Mouse (Mus musculus): Measurements from ENCODE around the gene Zfp653. TPM values are rescaled to one million over a fixed set of nuclear protein-coding genes. Genes with fewer than 3 reads are reported as not detected.

The Zfp653 gene
- polyA plus RNA-seq, 1 experiment from 2014 or later: 4.3 TPM

DNA sequence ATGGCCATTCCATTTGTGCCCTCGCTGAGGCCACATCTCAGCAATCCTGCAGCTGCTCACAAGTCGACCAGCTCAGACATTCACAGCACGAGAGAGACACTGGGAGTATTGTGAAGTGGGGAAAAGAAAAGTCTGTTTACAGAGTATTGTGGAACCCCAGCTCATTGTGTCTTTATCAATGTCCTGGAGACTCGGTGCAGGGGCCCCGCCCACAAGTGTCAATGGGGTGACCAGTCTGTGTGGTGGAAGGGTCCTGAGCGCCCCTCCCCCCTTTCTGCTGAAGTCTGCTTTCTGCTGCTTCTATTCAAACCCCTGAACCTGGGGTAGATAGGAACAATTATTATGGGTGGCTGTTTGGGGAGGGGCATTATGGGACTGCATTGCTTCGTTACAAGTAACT lies 42.7 kb downstream of the Zfp653 start:
- 69% methylated on average over 7 of the region's 7 CpGs for WGBS (ENCODE audit: missing documents)
- Histone ChIP-seq H3K36me3 (ENCODE audit: inconsistent target) (no peaks in the 10 kb centered on the region), H3K79me2 (ENCODE audit: inconsistent target) (no peaks in the 10 kb centered on the region), H3K27ac (no peak overlapping the region), H3K4me3 (ENCODE audit: inconsistent target) (no peak overlapping the region)

DNA sequence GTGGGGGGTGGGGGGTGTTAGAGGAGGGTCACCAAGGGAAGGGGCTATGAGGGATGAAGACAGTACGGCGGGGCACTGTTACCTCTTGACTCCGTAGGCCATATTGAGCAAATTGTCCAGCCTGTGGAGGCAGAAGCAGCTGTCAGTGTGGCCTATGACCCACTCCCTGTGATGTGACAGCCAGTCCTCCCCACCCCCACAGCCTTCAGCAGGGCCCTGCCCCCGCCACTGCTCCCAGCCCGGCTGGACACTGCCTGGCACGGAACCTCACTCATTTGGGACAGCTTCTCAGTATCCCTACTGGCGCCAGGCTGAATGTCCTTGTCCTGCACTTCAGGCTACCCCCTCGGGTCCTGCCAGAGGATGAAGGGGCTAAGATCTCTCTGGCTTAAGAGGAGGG lies 46.6 kb downstream of the Zfp653 start:
- WGBS (ENCODE audit: missing documents): 89% methylated on average over 8 of the region's 8 CpGs
- no peaks in the 10 kb centered on the region for H3K79me2 ChIP-seq (ENCODE audit: inconsistent target)
- H3K36me3 ChIP-seq (ENCODE audit: inconsistent target): no peaks in the 10 kb centered on the region
- no peak overlapping the region for H3K27ac ChIP-seq
- no peak overlapping the region for H3K4me3 ChIP-seq (ENCODE audit: inconsistent target)

- no peaks in the 10 kb centered on the region for H3K79me2 ChIP-seq (ENCODE audit: inconsistent target)
- H3K4me3 ChIP-seq (ENCODE audit: inconsistent target): no peak overlapping the region
- H3K27ac ChIP-seq: no peak overlapping the region
- peaks cover 17% of the 10 kb centered on the region for H3K36me3 ChIP-seq (ENCODE audit: inconsistent target)
- WGBS (ENCODE audit: missing documents): 87% methylated on average over 3 of the region's 7 CpGs
Observed at GRCm38 (mm10) chr9:22017208-22017825, 53.9 kb downstream of the Zfp653 start.

GRCm38 (mm10) chr9:22016245-22016644 lies 54.9 kb downstream of the Zfp653 start:
- no peak overlapping the region for H3K27ac ChIP-seq
- peaks cover 26% of the 10 kb centered on the region for H3K36me3 ChIP-seq (ENCODE audit: inconsistent target)
- H3K4me3 ChIP-seq (ENCODE audit: inconsistent target): no peak overlapping the region
- H3K79me2 ChIP-seq (ENCODE audit: inconsistent target): no peaks in the 10 kb centered on the region
- 66% methylated on average over 10 of the region's 10 CpGs for WGBS (ENCODE audit: missing documents)

- no peak overlapping the region for H3K27ac ChIP-seq
- H3K4me3 ChIP-seq (ENCODE audit: inconsistent target): no peak overlapping the region
- H3K36me3 ChIP-seq (ENCODE audit: inconsistent target): peaks cover 60% of the 10 kb centered on the region
- WGBS (ENCODE audit: missing documents): 93% methylated on average over 13 of the region's 13 CpGs
- no peaks in the 10 kb centered on the region for H3K79me2 ChIP-seq (ENCODE audit: inconsistent target)
Observed at GRCm38 (mm10) chr9:22012731-22013130, 58.4 kb downstream of the Zfp653 start.

- H3K79me2 ChIP-seq (ENCODE audit: inconsistent target): no peaks in the 10 kb centered on the region
- 43% methylated on average over 4 of the region's 5 CpGs for WGBS (ENCODE audit: missing documents)
- H3K27ac ChIP-seq: no peak overlapping the region
- H3K4me3 ChIP-seq (ENCODE audit: inconsistent target): no peak overlapping the region
- peaks cover 77% of the 10 kb centered on the region for H3K36me3 ChIP-seq (ENCODE audit: inconsistent target)
Observed at GRCm38 (mm10) chr9:22011055-22011454, 60.1 kb downstream of the Zfp653 start.

Other genes with a start within 250 kb of the Zfp653 start
- not detected in 3 replicates for gene Angptl8, start 235.9 kb downstream of the Zfp653 start, polyA plus RNA-seq (2018)
- gene Dock6, start 218.7 kb downstream of the Zfp653 start, polyA plus RNA-seq (2018): 1.8 to 4.1 TPM (median 3.4 TPM) in 3 replicates
- gene Rab3d, start 153.2 kb downstream of the Zfp653 start, polyA plus RNA-seq (2018): 12.4 to 19.7 TPM (median 16.8 TPM) in 3 replicates
- 0.63 to 1.3 TPM (median 1.1 TPM) in 3 replicates for gene Ccdc159, start 143.9 kb downstream of the Zfp653 start, polyA plus RNA-seq (2018)
- 14.3 to 71.0 TPM (median 48.2 TPM) in 3 replicates for gene Tmem205, start 143.8 kb downstream of the Zfp653 start, polyA plus RNA-seq (2018)
- 0.36 to 1.4 TPM (median 0.91 TPM) in 3 replicates for gene Plppr2, start 134.3 kb downstream of the Zfp653 start, polyA plus RNA-seq (2018)
- 5.2 to 6.3 TPM (median 5.4 TPM) in 3 replicates for gene Swsap1, start 115.6 kb downstream of the Zfp653 start, polyA plus RNA-seq (2018)
- 5.3 to 6.7 TPM (median 6.5 TPM) in 3 replicates for gene Epor, start 107.9 kb downstream of the Zfp653 start, polyA plus RNA-seq (2018)
- 1.8 to 2.4 TPM (median 2.3 TPM) in 3 replicates for gene Rgl3, start 81.9 kb downstream of the Zfp653 start, polyA plus RNA-seq (2018)
- 0.10 to 0.13 TPM in 2 of 3 replicates, not detected in the other for gene Ccdc151, start 68.7 kb downstream of the Zfp653 start, polyA plus RNA-seq (2018)
- 72.3 to 78.4 TPM (median 76.1 TPM) in 3 replicates for gene Prkcsh, start 68.6 kb downstream of the Zfp653 start, polyA plus RNA-seq (2018)
- not detected in 3 replicates for gene Elavl3, start 19.4 kb downstream of the Zfp653 start, polyA plus RNA-seq (2018)
- not detected in 3 replicates for gene Gm49318, start 117 bp downstream of the Zfp653 start, polyA plus RNA-seq (2018)
- 8.1 to 14.7 TPM (median 10.0 TPM) in 3 replicates for gene Ecsit, start 14.1 kb upstream of the Zfp653 start, polyA plus RNA-seq (2018)
- not detected in 3 replicates for gene Cnn1, start 27.8 kb upstream of the Zfp653 start, polyA plus RNA-seq (2018)
- 46.8 to 70.0 TPM (median 65.2 TPM) in 3 replicates for gene Elof1, start 45.8 kb upstream of the Zfp653 start, polyA plus RNA-seq (2018)
- gene Acp5, start 64.3 kb upstream of the Zfp653 start, polyA plus RNA-seq (2018): 6.4 to 8.0 TPM (median 7.2 TPM) in 3 replicates
- gene Pigyl, start 85.5 kb upstream of the Zfp653 start, polyA plus RNA-seq (2018): 27.7 to 36.9 TPM (median 33.2 TPM) in 3 replicates
- not detected in 3 replicates for gene Zfp872, start 116.7 kb upstream of the Zfp653 start, polyA plus RNA-seq (2018)
- 13.0 to 19.3 TPM (median 14.8 TPM) in 3 replicates for gene Zfp809, start 154.3 kb upstream of the Zfp653 start, polyA plus RNA-seq (2018)
- 0.06 to 0.07 TPM in 2 of 3 replicates, not detected in the other for gene Zfp599, start 188.5 kb upstream of the Zfp653 start, polyA plus RNA-seq (2018)
- 4.9 to 7.5 TPM (median 6.3 TPM) in 3 replicates for gene Zfp810, start 236.3 kb upstream of the Zfp653 start, polyA plus RNA-seq (2018)